In the genomic region with DNA sequence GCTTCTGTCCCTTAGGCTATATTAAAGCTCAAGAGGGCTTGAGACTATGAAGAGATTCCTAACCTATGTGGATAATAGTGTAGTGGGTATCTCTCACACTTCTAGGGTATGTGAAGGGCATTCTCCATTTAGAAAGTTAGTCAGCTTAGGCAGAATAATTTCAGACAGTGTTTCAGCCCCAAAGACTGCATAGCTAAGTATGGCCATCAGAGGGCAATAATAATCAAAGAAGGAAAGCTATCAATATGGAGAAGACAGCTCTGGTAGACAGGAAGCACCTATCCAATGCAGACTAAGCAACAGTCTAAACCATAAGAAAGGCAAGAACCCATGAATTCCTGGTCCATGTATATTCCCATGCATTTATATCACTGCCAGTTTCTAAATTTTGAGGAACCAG, we compare ENCODE assay signal across 19 mouse cellular contexts.
DNase-seq lines count a peak whose midpoint lies in the region; ATAC-seq and TF ChIP-seq lines count a peak whose summit lies in the region.
"Had no signal": no experiment of that assay in that cellular context is flagged by ENCODE, and none has a peak within 500 bp of the region (broad histone marks: within the 10 kb centered on the region; RNA-seq: fewer than 3 reads in every experiment).

No protein-coding gene starts in this region.

- no peak overlapping the region for H3K27ac ChIP-seq in heart, postnatal 0 days (ENCODE audit: low read depth)
- H3K27ac ChIP-seq in kidney, postnatal 0 days: no peak overlapping the region
- no peak overlapping the region for H3K27ac ChIP-seq in kidney, embryonic 15.5 days
- no peak overlapping the region for H3K27ac ChIP-seq in lung, postnatal 0 days (ENCODE audit: low read length)
- H3K27ac ChIP-seq: embryonic facial prominence, embryonic 13.5 days; forebrain, embryonic 13.5 days; hindbrain, embryonic 12.5 days had no signal

- H3K9ac ChIP-seq in heart, postnatal 0 days (replicated peaks; ENCODE audit: low read depth, low read length): no peak overlapping the region
- H3K9ac ChIP-seq in kidney, postnatal 0 days (ENCODE audit: low read depth, low read length): no peak overlapping the region
- H3K9ac ChIP-seq in kidney, embryonic 15.5 days: no peak overlapping the region
- H3K9ac ChIP-seq in lung, postnatal 0 days (replicated peaks; ENCODE audit: low read depth): no peak overlapping the region
- H3K9ac ChIP-seq: embryonic facial prominence, embryonic 13.5 days; forebrain, embryonic 13.5 days; forebrain, postnatal 0 days; heart, embryonic 12.5 days; hindbrain, embryonic 12.5 days had no signal

- no peaks in the 10 kb centered on the region for H3K36me3 ChIP-seq in heart, postnatal 0 days (replicated peaks; ENCODE audit: control insufficient read depth, insufficient read depth, low read length)
- H3K36me3 ChIP-seq in kidney, postnatal 0 days (ENCODE audit: insufficient read depth, low read length): no peaks in the 10 kb centered on the region
- H3K36me3 ChIP-seq in kidney, embryonic 15.5 days: no peaks in the 10 kb centered on the region
- H3K36me3 ChIP-seq in lung, postnatal 0 days (ENCODE audit: insufficient read depth, low read length): no peaks in the 10 kb centered on the region
- H3K36me3 ChIP-seq: embryonic facial prominence, embryonic 13.5 days; heart, embryonic 12.5 days; hindbrain, embryonic 12.5 days had no signal

- peak; percentile 10; the same call in 1 of the 2 replicates for TF ChIP-seq CTCF in heart, postnatal 0 days (IDR thresholded peaks at IDR 0.05; ENCODE audit: low read depth)
- TF ChIP-seq CTCF in kidney, postnatal 0 days (IDR thresholded peaks at IDR 0.05; ENCODE audit: low read depth): peak; percentile 51
- TF ChIP-seq CTCF in lung, postnatal 0 days (IDR thresholded peaks at IDR 0.05): peak; percentile 32; the same call in 1 of the 2 replicates

- no peak for DNase-seq in heart, postnatal 0 days (ENCODE audit: low spot score)
- no peak for DNase-seq in heart, adult 11 months
- peak; percentile 10 for DNase-seq in kidney, postnatal 0 days (ENCODE audit: low spot score)
- DNase-seq in lung, postnatal 0 days (ENCODE audit: low spot score): no peak
- DNase-seq in lung, postnatal 10 days: no peak
- no peak for DNase-seq in ovary, postnatal 14 days (ENCODE audit: low spot score)
- DNase-seq: adrenal gland, adult 2 months; adrenal gland, postnatal 25 days; cerebellum, adult 18-20 months; cerebellum, adult 9-11 months; cerebellum, postnatal 36 days; forebrain, postnatal 0 days; gastrocnemius, postnatal 14 days; heart, postnatal 36 days had no signal

- no peak overlapping the region for H3K4me2 ChIP-seq in heart, postnatal 0 days (ENCODE audit: low read depth, low read length)
- H3K4me2 ChIP-seq in kidney, postnatal 0 days (ENCODE audit: low read length): no peak overlapping the region
- no peak overlapping the region for H3K4me2 ChIP-seq in kidney, embryonic 15.5 days
- H3K4me2 ChIP-seq in lung, postnatal 0 days (replicated peaks; ENCODE audit: low read depth, low read length): no peak overlapping the region
- H3K4me2 ChIP-seq: embryonic facial prominence, embryonic 13.5 days; forebrain, embryonic 13.5 days; heart, embryonic 12.5 days; hindbrain, embryonic 12.5 days had no signal

- no peak for TF ChIP-seq EP300 in heart, postnatal 0 days (IDR thresholded peaks at IDR 0.05; ENCODE audit: low read depth)
- no peak for TF ChIP-seq EP300 in lung, postnatal 0 days (IDR thresholded peaks at IDR 0.05)

- H3K4me3 ChIP-seq in heart, postnatal 0 days (ENCODE audit: low read depth, low read length): no peak overlapping the region
- H3K4me3 ChIP-seq in kidney, postnatal 0 days (replicated peaks; ENCODE audit: low read depth, low read length): no peak overlapping the region
- no peak overlapping the region for H3K4me3 ChIP-seq in kidney, embryonic 15.5 days (replicated peaks)
- H3K4me3 ChIP-seq in lung, postnatal 0 days (ENCODE audit: low read depth, low read length): no peak overlapping the region
- H3K4me3 ChIP-seq: embryonic facial prominence, embryonic 13.5 days; forebrain, embryonic 13.5 days; heart, embryonic 12.5 days; hindbrain, embryonic 12.5 days had no signal

- no peak for ATAC-seq in heart, postnatal 0 days (ENCODE audit: insufficient read depth, low read depth)
- no peak for ATAC-seq in kidney, postnatal 0 days (replicated peaks; ENCODE audit: low FRiP score, low read depth)
- ATAC-seq in kidney, embryonic 15.5 days (replicated peaks; ENCODE audit: low FRiP score): no peak
- no peak for ATAC-seq in lung, postnatal 0 days
- ATAC-seq: forebrain, embryonic 13.5 days; forebrain, postnatal 0 days had no signal

- H3K4me1 ChIP-seq in heart, postnatal 0 days (ENCODE audit: control insufficient read depth, insufficient read depth): no peaks in the 10 kb centered on the region
- no peaks in the 10 kb centered on the region; the same call in 1 of the 2 replicates for H3K4me1 ChIP-seq in kidney, postnatal 0 days (replicated peaks; ENCODE audit: insufficient read depth, low read length)
- no peaks in the 10 kb centered on the region for H3K4me1 ChIP-seq in kidney, embryonic 15.5 days
- no peaks in the 10 kb centered on the region for H3K4me1 ChIP-seq in lung, postnatal 0 days (ENCODE audit: insufficient read depth, low read depth, low read length)
- H3K4me1 ChIP-seq: embryonic facial prominence, embryonic 13.5 days; forebrain, embryonic 13.5 days; heart, embryonic 12.5 days; hindbrain, embryonic 12.5 days had no signal

- H3K27me3 ChIP-seq in heart, postnatal 0 days (ENCODE audit: control insufficient read depth, insufficient read depth, low read length): no peaks in the 10 kb centered on the region
- no peaks in the 10 kb centered on the region for H3K27me3 ChIP-seq in kidney, postnatal 0 days (ENCODE audit: insufficient read depth, low read length)
- no peaks in the 10 kb centered on the region for H3K27me3 ChIP-seq in kidney, embryonic 15.5 days
- no peaks in the 10 kb centered on the region for H3K27me3 ChIP-seq in lung, postnatal 0 days (replicated peaks; ENCODE audit: insufficient read depth, low read length)
- H3K27me3 ChIP-seq: embryonic facial prominence, embryonic 13.5 days; forebrain, embryonic 13.5 days; heart, embryonic 12.5 days; hindbrain, embryonic 12.5 days had no signal

- no peaks in the 10 kb centered on the region for H3K9me3 ChIP-seq in heart, postnatal 0 days (replicated peaks; ENCODE audit: control insufficient read depth, low read length)
- no peaks in the 10 kb centered on the region for H3K9me3 ChIP-seq in kidney, postnatal 0 days (replicated peaks; ENCODE audit: low read length)
- H3K9me3 ChIP-seq in kidney, embryonic 15.5 days (replicated peaks): no peaks in the 10 kb centered on the region
- H3K9me3 ChIP-seq in lung, postnatal 0 days (ENCODE audit: low read length): no peaks in the 10 kb centered on the region
- H3K9me3 ChIP-seq: embryonic facial prominence, embryonic 13.5 days; forebrain, embryonic 13.5 days; heart, embryonic 12.5 days; hindbrain, embryonic 12.5 days had no signal
